Mouse (Mus musculus): ENCODE data around the gene Tnfaip2. TPM values are rescaled to one million over a fixed set of nuclear protein-coding genes. Genes with fewer than 3 reads are reported as not detected.

Gene Tnfaip2
- polyA plus RNA-seq, 1 experiment from 2014 or later = 6.0 TPM

- H3K27ac ChIP-seq = no peak overlapping the region
- H3K9me3 ChIP-seq (replicated peaks) = no peaks in the 10 kb centered on the region
- DNase-seq (ENCODE audit: low spot score) = no peak
- H3K4me3 ChIP-seq = no peak overlapping the region
- peaks cover 100% of the 10 kb centered on the region for H3K27me3 ChIP-seq (ENCODE audit: low read depth, poor library complexity, severe bottlenecking)
- no peaks in the 10 kb centered on the region for H3K36me3 ChIP-seq
- H3K4me1 ChIP-seq = peaks cover 29% of the 10 kb centered on the region
- 84% methylated on average over 5 of the region's 5 CpGs for WGBS
These were observed 22.4 kb upstream of the Tnfaip2 start for GRCm38 (mm10) chr12:111419918-111420317.

GRCm38 (mm10) chr12:111420946-111421709 lies 21.1 kb upstream of the Tnfaip2 start:
- no peak overlapping the region for H3K27ac ChIP-seq
- WGBS = 58% methylated on average over 7 of the region's 7 CpGs
- no peaks in the 10 kb centered on the region for H3K36me3 ChIP-seq
- H3K27me3 ChIP-seq (ENCODE audit: low read depth, poor library complexity, severe bottlenecking) = peaks cover 100% of the 10 kb centered on the region
- no peaks in the 10 kb centered on the region for H3K9me3 ChIP-seq (replicated peaks)
- peaks cover 36% of the 10 kb centered on the region for H3K4me1 ChIP-seq
- no peak overlapping the region for H3K4me3 ChIP-seq
- no peak for DNase-seq (ENCODE audit: low spot score)

- Histone ChIP-seq H3K4me3 (0 out of 2 replicates have a peak overlapping the region, but pooled peaks have one; percentile 43), H3K36me3 (no peaks in the 10 kb centered on the region), H3K27ac (no peak overlapping the region), H3K27me3 (ENCODE audit: low read depth, poor library complexity, severe bottlenecking) (peaks cover 100% of the 10 kb centered on the region), H3K9me3 (replicated peaks) (no peaks in the 10 kb centered on the region), H3K4me1 (peaks cover 26% of the 10 kb centered on the region)
- DNase-seq (ENCODE audit: low spot score) = no peak
- 36% methylated on average over 5 of the region's 5 CpGs for whole genome bisulfite sequencing
These were observed 19.4 kb upstream of the Tnfaip2 start for GRCm38 (mm10) chr12:111422852-111423251.

- DNase-seq (ENCODE audit: low spot score) = peak; percentile 56
- Histone ChIP-seq H3K9me3 (replicated peaks) (no peaks in the 10 kb centered on the region), H3K4me1 (peaks cover 34% of the 10 kb centered on the region), H3K27me3 (ENCODE audit: low read depth, poor library complexity, severe bottlenecking) (peaks cover 100% of the 10 kb centered on the region), H3K4me3 (peak overlapping the region; percentile 43), H3K36me3 (no peaks in the 10 kb centered on the region), H3K27ac (no peak overlapping the region)
- WGBS = 4% methylated on average over 43 of the region's 43 CpGs
These were observed 18.6 kb upstream of the Tnfaip2 start for GRCm38 (mm10) chr12:111423570-111424129.

- no peak for DNase-seq (ENCODE audit: low spot score)
- Histone ChIP-seq H3K27ac (no peak overlapping the region), H3K4me1 (peaks cover 43% of the 10 kb centered on the region), H3K36me3 (no peaks in the 10 kb centered on the region), H3K4me3 (no peak overlapping the region), H3K9me3 (replicated peaks) (no peaks in the 10 kb centered on the region), H3K27me3 (ENCODE audit: low read depth, poor library complexity, severe bottlenecking) (peaks cover 100% of the 10 kb centered on the region)
- 17% methylated on average over 9 of the region's 9 CpGs for WGBS
These were observed 17.7 kb upstream of the Tnfaip2 start for GRCm38 (mm10) chr12:111424547-111424946.

- Histone ChIP-seq H3K27ac (no peak overlapping the region), H3K27me3 (ENCODE audit: low read depth, poor library complexity, severe bottlenecking) (peaks cover 100% of the 10 kb centered on the region), H3K4me1 (peaks cover 50% of the 10 kb centered on the region), H3K36me3 (no peaks in the 10 kb centered on the region), H3K9me3 (replicated peaks) (no peaks in the 10 kb centered on the region), H3K4me3 (no peak overlapping the region)
- 6% methylated on average over 15 of the region's 15 CpGs for WGBS
- DNase-seq (ENCODE audit: low spot score) = peak; percentile 83
These were observed 17.0 kb upstream of the Tnfaip2 start for GRCm38 (mm10) chr12:111425258-111425657.

- H3K4me3 ChIP-seq = no peak overlapping the region
- H3K36me3 ChIP-seq = no peaks in the 10 kb centered on the region
- H3K27ac ChIP-seq = no peak overlapping the region
- no peaks in the 10 kb centered on the region for H3K9me3 ChIP-seq (replicated peaks)
- peaks cover 100% of the 10 kb centered on the region for H3K27me3 ChIP-seq (ENCODE audit: low read depth, poor library complexity, severe bottlenecking)
- 20% methylated on average over 29 of the region's 29 CpGs for WGBS
- H3K4me1 ChIP-seq = peaks cover 56% of the 10 kb centered on the region
- peak; percentile 96 for DNase-seq (ENCODE audit: low spot score)
These were observed 16.3 kb upstream of the Tnfaip2 start for GRCm38 (mm10) chr12:111425789-111426460.

GRCm38 (mm10) chr12:111427438-111428113 lies 14.7 kb upstream of the Tnfaip2 start:
- no peak overlapping the region for H3K4me3 ChIP-seq
- no peak overlapping the region for H3K27ac ChIP-seq
- DNase-seq (ENCODE audit: low spot score) = no peak
- no peaks in the 10 kb centered on the region for H3K9me3 ChIP-seq (replicated peaks)
- 43% methylated on average over 12 of the region's 12 CpGs for WGBS
- H3K27me3 ChIP-seq (ENCODE audit: low read depth, poor library complexity, severe bottlenecking) = peaks cover 100% of the 10 kb centered on the region
- no peaks in the 10 kb centered on the region for H3K36me3 ChIP-seq
- H3K4me1 ChIP-seq = peaks cover 69% of the 10 kb centered on the region

- WGBS = 17% methylated on average over 8 of the region's 8 CpGs
- H3K27ac ChIP-seq = 0 out of 2 replicates have a peak overlapping the region, but pooled peaks have one; percentile 10
- peak overlapping the region; percentile 47; the same call in 1 of the 2 replicates for H3K4me3 ChIP-seq
- DNase-seq (ENCODE audit: low spot score) = no peak
- no peaks in the 10 kb centered on the region for H3K36me3 ChIP-seq
- H3K4me1 ChIP-seq = peaks cover 70% of the 10 kb centered on the region
- H3K27me3 ChIP-seq (ENCODE audit: low read depth, poor library complexity, severe bottlenecking) = peaks cover 100% of the 10 kb centered on the region
- no peaks in the 10 kb centered on the region for H3K9me3 ChIP-seq (replicated peaks)
These were observed 13.9 kb upstream of the Tnfaip2 start for GRCm38 (mm10) chr12:111428364-111428763.

- peak overlapping the region; percentile 47 for H3K4me3 ChIP-seq
- under 1% methylated on average over 40 of the region's 40 CpGs for WGBS
- H3K36me3 ChIP-seq = no peaks in the 10 kb centered on the region
- peak; percentile 76 for DNase-seq (ENCODE audit: low spot score)
- no peaks in the 10 kb centered on the region for H3K9me3 ChIP-seq (replicated peaks)
- H3K27ac ChIP-seq = peak overlapping the region; percentile 66
- H3K4me1 ChIP-seq = peaks cover 69% of the 10 kb centered on the region
- peaks cover 99% of the 10 kb centered on the region for H3K27me3 ChIP-seq (ENCODE audit: low read depth, poor library complexity, severe bottlenecking)
These were observed 13.0 kb upstream of the Tnfaip2 start for GRCm38 (mm10) chr12:111428961-111429911.

GRCm38 (mm10) chr12:111430049-111430867 lies 12.0 kb upstream of the Tnfaip2 start:
- Histone ChIP-seq H3K27me3 (ENCODE audit: low read depth, poor library complexity, severe bottlenecking) (peaks cover 99% of the 10 kb centered on the region), H3K4me1 (peaks cover 76% of the 10 kb centered on the region), H3K27ac (peak overlapping the region; percentile 66), H3K9me3 (replicated peaks) (no peaks in the 10 kb centered on the region), H3K36me3 (no peaks in the 10 kb centered on the region), H3K4me3 (peak overlapping the region; percentile 47)
- peak; percentile 50 for DNase-seq (ENCODE audit: low spot score)
- WGBS = 5% methylated on average over 27 of the region's 27 CpGs
